Mouse (Mus musculus) CD4-positive, CD25-positive, alpha-beta regulatory T cell, adult 4 months (primary cell): ENCODE data around the gene Slc37a4. TPM values are rescaled to one million over a fixed set of nuclear protein-coding genes. Genes with fewer than 3 reads are reported as not detected.
"Not testable (repeated sequence)": the region's sequence is repeated elsewhere in the genome, so short reads cannot be mapped to it uniquely, and the experiment has no call there.

Source experiments
- ATAC-seq: one replicate; pipeline ENCODE4 v1.8.0; 2017
- polyA plus RNA-seq, 2 experiments: library from polyadenylated mRNA; unstranded; fragments of 100-300 nt; shearing (Covaris generic); gene quantifications; one replicate each; pipeline ENCODE4 v1.2.1; 2017

Gene Slc37a4
- 10 to 100 TPM; 16.1 to 19.7 TPM for polyA plus RNA-seq

GRCm38 (mm10) chr9:44396684-44397411 is at the start of gene Slc37a4:
Gene Slc37a4 (plus strand): TSS chr9:44396852.
- peak; percentile 96 for ATAC-seq

- ATAC-seq, result no peak
Measured at GRCm38 (mm10) chr9:44347166-44347565, 49.5 kb upstream of the Slc37a4 start.

GRCm38 (mm10) chr9:44347621-44348020 is 49.0 kb upstream of the Slc37a4 start:
- no peak for ATAC-seq

- no peak for ATAC-seq
Measured at GRCm38 (mm10) chr9:44348546-44348945, 48.1 kb upstream of the Slc37a4 start.

GRCm38 (mm10) chr9:44351396-44351795 is 45.3 kb upstream of the Slc37a4 start:
- no peak for ATAC-seq

- no peak for ATAC-seq
Measured at GRCm38 (mm10) chr9:44352337-44352736, 44.3 kb upstream of the Slc37a4 start.

GRCm38 (mm10) chr9:44353142-44353541 is 43.5 kb upstream of the Slc37a4 start:
- no peak for ATAC-seq

- ATAC-seq, result peak; percentile 34
Measured at GRCm38 (mm10) chr9:44357207-44357606, 39.4 kb upstream of the Slc37a4 start.

GRCm38 (mm10) chr9:44361190-44361917 is 35.3 kb upstream of the Slc37a4 start, which contains the start of gene Vps11:
Gene Vps11 (minus strand): TSS chr9:44361670.
- peak; percentile 90 for ATAC-seq

- peak; percentile 15 for ATAC-seq
Measured at GRCm38 (mm10) chr9:44361931-44362330, 34.7 kb upstream of the Slc37a4 start.

GRCm38 (mm10) chr9:44364480-44364879 is 32.2 kb upstream of the Slc37a4 start:
- no peak for ATAC-seq

- no peak for ATAC-seq
Measured at GRCm38 (mm10) chr9:44373386-44373785, 23.3 kb upstream of the Slc37a4 start.

GRCm38 (mm10) chr9:44376141-44376540 is 20.5 kb upstream of the Slc37a4 start:
- ATAC-seq, result no peak

- ATAC-seq, result not testable (repeated sequence)
Measured at GRCm38 (mm10) chr9:44377335-44377734, 19.3 kb upstream of the Slc37a4 start.

- ATAC-seq, result peak; percentile 18
Measured at GRCm38 (mm10) chr9:44378153-44378730, 18.4 kb upstream of the Slc37a4 start.

- peak; percentile 94 for ATAC-seq
Measured at GRCm38 (mm10) chr9:44379054-44379834, 17.4 kb upstream of the Slc37a4 start, which contains the start of gene Hyou1. Gene Hyou1 (plus strand): TSS chr9:44379490.

GRCm38 (mm10) chr9:44379862-44380261 is 16.8 kb upstream of the Slc37a4 start:
- peak; percentile 4 for ATAC-seq

- ATAC-seq, result no peak
Measured at GRCm38 (mm10) chr9:44384596-44384995, 12.1 kb upstream of the Slc37a4 start.

- no peak for ATAC-seq
Measured at GRCm38 (mm10) chr9:44387221-44387620, 9.4 kb upstream of the Slc37a4 start.

- peak; percentile 51 for ATAC-seq
Measured at GRCm38 (mm10) chr9:44389273-44389672, 7.4 kb upstream of the Slc37a4 start.

GRCm38 (mm10) chr9:44391466-44391865 is 5.2 kb upstream of the Slc37a4 start:
- ATAC-seq, result peak; percentile 61

- no peak for ATAC-seq
Measured at GRCm38 (mm10) chr9:44398087-44398486, 1.4 kb downstream of the Slc37a4 start.

- ATAC-seq, result no peak
Measured at GRCm38 (mm10) chr9:44398551-44398950, 1.9 kb downstream of the Slc37a4 start.
